Mouse (Mus musculus) thymus, adult 2 months (tissue): ENCODE measurements at regions not wholly inside any gene's neighbourhood (a gene's known extent, or its start where the extent isn't known, plus 50 kb on each side); places are given as distances from the start of the nearest gene placed in this dataset.

Experiments
- DNase-seq: peaks from one replicate; pipeline ENCODE4 v3.0.0; 2021
- H3K27ac ChIP-seq: fragments of 200-500 bp; 2 replicates; pipeline ENCODE4 v1.5.1; 2012; ENCODE audit warnings: low read length, control low read depth; ENCODE audit not compliant: control insufficient read depth, insufficient read depth
- H3K27me3 ChIP-seq: fragments of 200-500 bp; 2 replicates; pipeline ENCODE4 v1.6.1; 2012; ENCODE audit warnings: mild to moderate bottlenecking, low read length, moderate library complexity, mixed read lengths; ENCODE audit not compliant: control insufficient read depth, insufficient read depth
- H3K36me3 ChIP-seq: fragments of 200-500 bp; 2 replicates; pipeline ENCODE4 v1.6.1; 2012; ENCODE audit warnings: mild to moderate bottlenecking, low read length, moderate library complexity; ENCODE audit not compliant: control insufficient read depth, insufficient read depth
- H3K4me1 ChIP-seq: fragments of 200-500 bp; replicated peaks from 2 replicates; pipeline ENCODE4 v1.6.1; 2012; ENCODE audit warnings: low read length; ENCODE audit not compliant: control insufficient read depth, insufficient read depth
- H3K4me3 ChIP-seq: fragments of 200-500 bp; 2 replicates; pipeline ENCODE4 v1.5.1; 2012; ENCODE audit warnings: mild to moderate bottlenecking, low read length, control low read depth, moderate library complexity; ENCODE audit not compliant: control insufficient read depth, insufficient read depth
- CTCF ChIP-seq: fragments of 200-500 bp; IDR thresholded peaks from 2 replicates; pipeline ENCODE4 v1.5.1; 2012; ENCODE audit warnings: mild to moderate bottlenecking, control low read depth, low read length, moderate library complexity, borderline replicate concordance; ENCODE audit not compliant: control insufficient read depth, poor library complexity, insufficient read depth; ENCODE audit errors: extremely low read depth
- POLR2A ChIP-seq: fragments of 200-500 bp; IDR thresholded peaks from 2 replicates; pipeline ENCODE4 v1.6.1; 2012; ENCODE audit warnings: mild to moderate bottlenecking, low read length, control low read depth, moderate library complexity; ENCODE audit not compliant: control insufficient read depth, poor library complexity, insufficient read depth; ENCODE audit errors: extremely low read depth
- WGBS: fragments of 180-500 bp; shearing (Covaris S2); methylation state at CpG from one replicate; pipeline ENCODE4 v1.1.7; 2018; 5-methylcytosine and 5-hydroxymethylcytosine counted together

GRCm38 (mm10) chr6:24384193-24384888, 130.5 kb downstream of the Iqub start:
- no peak for TF ChIP-seq POLR2A
- TF ChIP-seq CTCF, result no peak
- WGBS, result 84% methylated on average over 11 of the region's 11 CpGs
- DNase-seq, result no peak
- no peaks in the 10 kb centered on the region for H3K27me3 ChIP-seq
- H3K4me1 ChIP-seq, result no peaks in the 10 kb centered on the region
- no peak overlapping the region for H3K4me3 ChIP-seq
- H3K36me3 ChIP-seq, result no peaks in the 10 kb centered on the region
- no peak overlapping the region for H3K27ac ChIP-seq

- DNase-seq, result no peak
- no peak for TF ChIP-seq CTCF
- TF ChIP-seq POLR2A, result no peak
- H3K27ac ChIP-seq, result no peak overlapping the region
- H3K4me1 ChIP-seq, result no peaks in the 10 kb centered on the region
- H3K36me3 ChIP-seq, result no peaks in the 10 kb centered on the region
- H3K4me3 ChIP-seq, result no peak overlapping the region
- H3K27me3 ChIP-seq, result no peaks in the 10 kb centered on the region
- WGBS, result 84% methylated on average over 2 of the region's 2 CpGs
These were observed 135.0 kb downstream of the Iqub start for GRCm38 (mm10) chr6:24379859-24380258.

- WGBS, result 92% methylated on average over 4 of the region's 4 CpGs
These were observed 138.1 kb downstream of the Iqub start for GRCm38 (mm10) chr6:24376728-24377127.

GRCm38 (mm10) chr6:24373161-24373560, 141.7 kb downstream of the Iqub start:
- WGBS, result 86% methylated on average over 6 of the region's 6 CpGs
- no peak for TF ChIP-seq POLR2A
- TF ChIP-seq CTCF, result no peak
- no peaks in the 10 kb centered on the region for H3K36me3 ChIP-seq
- no peak overlapping the region for H3K27ac ChIP-seq
- no peak overlapping the region for H3K4me3 ChIP-seq
- H3K27me3 ChIP-seq, result no peaks in the 10 kb centered on the region
- DNase-seq, result no peak
- no peaks in the 10 kb centered on the region for H3K4me1 ChIP-seq

More at GRCm38 (mm10) chr6:24376728-24377127, 138.1 kb downstream of the Iqub start:
- DNase-seq, result no peak
- no peak overlapping the region for H3K27ac ChIP-seq
- no peaks in the 10 kb centered on the region for H3K27me3 ChIP-seq
- no peak for TF ChIP-seq POLR2A
- TF ChIP-seq CTCF, result no peak
- H3K4me1 ChIP-seq, result no peaks in the 10 kb centered on the region
- no peaks in the 10 kb centered on the region for H3K36me3 ChIP-seq
- no peak overlapping the region for H3K4me3 ChIP-seq

GRCm38 (mm10) chr6:24371680-24372079, 143.2 kb downstream of the Iqub start:
- no peak for DNase-seq
- no peak overlapping the region for H3K27ac ChIP-seq
- 83% methylated on average over 1 of the region's 1 CpGs for WGBS
- H3K4me3 ChIP-seq, result no peak overlapping the region
- TF ChIP-seq POLR2A (no peak), CTCF (no peak)
- no peaks in the 10 kb centered on the region for H3K36me3 ChIP-seq
- H3K4me1 ChIP-seq, result no peaks in the 10 kb centered on the region
- H3K27me3 ChIP-seq, result no peaks in the 10 kb centered on the region

- H3K27me3 ChIP-seq, result no peaks in the 10 kb centered on the region
- H3K4me1 ChIP-seq, result 0 out of 2 replicates have a peak, but pooled peaks cover 3% of the 10 kb centered on the region
- DNase-seq, result peak; percentile 31
- WGBS, result 8% methylated on average over 5 of the region's 5 CpGs
- no peak overlapping the region for H3K4me3 ChIP-seq
- H3K27ac ChIP-seq, result no peak overlapping the region
- no peak for TF ChIP-seq CTCF
- TF ChIP-seq POLR2A, result no peak
- no peaks in the 10 kb centered on the region for H3K36me3 ChIP-seq
These were observed 164.0 kb downstream of the Iqub start for GRCm38 (mm10) chr6:24350882-24351281.
